Mouse (Mus musculus): ENCODE data around the gene Reln. TPM values are rescaled to one million over a fixed set of nuclear protein-coding genes. Genes with fewer than 3 reads are reported as not detected.
A peak's percentile ranks its signal among the peaks of the same experiment; 100 is the strongest.

Gene Reln
- polyA plus RNA-seq, 1 experiment from 2014 or later = 10.1 TPM

DNA sequence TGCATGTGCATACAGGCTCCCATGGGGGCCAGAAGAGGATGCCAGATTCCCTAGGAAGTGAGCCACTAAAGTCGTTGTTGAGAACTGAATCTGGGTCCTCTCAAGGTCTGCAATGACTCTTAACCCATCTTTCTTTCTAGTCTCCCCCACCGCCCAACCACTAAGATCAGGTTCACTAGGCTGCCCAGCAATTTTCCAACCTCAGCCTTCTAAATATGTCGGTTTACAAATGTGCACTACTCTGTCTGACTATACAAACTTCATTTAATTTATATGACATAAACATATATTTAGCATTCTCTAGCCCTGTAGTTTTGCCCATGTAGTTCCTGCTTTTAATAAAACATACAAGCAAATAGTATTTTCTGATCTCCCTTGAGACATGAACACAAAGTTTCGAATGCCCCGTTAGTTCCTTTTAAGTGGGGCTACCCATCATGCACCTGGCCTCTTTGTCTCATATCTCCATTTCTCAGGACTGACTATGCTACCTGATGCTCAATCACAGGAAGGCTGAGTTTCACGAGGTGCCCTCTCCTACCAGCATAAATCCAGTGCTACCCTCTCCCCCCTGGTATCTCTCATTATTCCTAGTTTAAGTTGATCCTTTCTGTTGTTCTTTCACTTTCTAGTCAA lies 317.1 kb downstream of the Reln start:
- Histone ChIP-seq H3K36me3 (ENCODE audit: control insufficient read depth, insufficient read depth, low read length) (no peaks in the 10 kb centered on the region), H3K27me3 (ENCODE audit: control insufficient read depth, insufficient read depth, low read length) (no peaks in the 10 kb centered on the region), H3K9ac (ENCODE audit: low read length) (no peak overlapping the region), H3K9me3 (ENCODE audit: control insufficient read depth, low read length) (no peaks in the 10 kb centered on the region), H3K4me2 (no peak overlapping the region), H3K4me3 (ENCODE audit: low read depth, low read length) (no peak overlapping the region), H3K27ac (ENCODE audit: low read depth, low read length) (no peak overlapping the region), H3K4me1 (ENCODE audit: control insufficient read depth, insufficient read depth, low read length) (no peaks in the 10 kb centered on the region)
- WGBS = 87% methylated on average over 6 of the region's 6 CpGs
- DNase-seq (ENCODE audit: low spot score, missing footprints) (no peak), ATAC-seq (ENCODE audit: low FRiP score) (no peak)

- WGBS = 93% methylated on average over 4 of the region's 4 CpGs
- no peaks in the 10 kb centered on the region for H3K27me3 ChIP-seq (ENCODE audit: control insufficient read depth, insufficient read depth, low read length)
- no peak overlapping the region for H3K27ac ChIP-seq (ENCODE audit: low read depth, low read length)
- H3K9me3 ChIP-seq (ENCODE audit: control insufficient read depth, low read length) = no peaks in the 10 kb centered on the region
- no peaks in the 10 kb centered on the region for H3K36me3 ChIP-seq (ENCODE audit: control insufficient read depth, insufficient read depth, low read length)
- DNase-seq (ENCODE audit: low spot score, missing footprints) = no peak
- H3K4me3 ChIP-seq (ENCODE audit: low read depth, low read length) = no peak overlapping the region
- H3K9ac ChIP-seq (ENCODE audit: low read length) = no peak overlapping the region
- no peaks in the 10 kb centered on the region for H3K4me1 ChIP-seq (ENCODE audit: control insufficient read depth, insufficient read depth, low read length)
- ATAC-seq (ENCODE audit: low FRiP score) = no peak
- no peak overlapping the region for H3K4me2 ChIP-seq
Measured at GRCm38 (mm10) chr5:22025746-22026145, 318.8 kb downstream of the Reln start.

DNA sequence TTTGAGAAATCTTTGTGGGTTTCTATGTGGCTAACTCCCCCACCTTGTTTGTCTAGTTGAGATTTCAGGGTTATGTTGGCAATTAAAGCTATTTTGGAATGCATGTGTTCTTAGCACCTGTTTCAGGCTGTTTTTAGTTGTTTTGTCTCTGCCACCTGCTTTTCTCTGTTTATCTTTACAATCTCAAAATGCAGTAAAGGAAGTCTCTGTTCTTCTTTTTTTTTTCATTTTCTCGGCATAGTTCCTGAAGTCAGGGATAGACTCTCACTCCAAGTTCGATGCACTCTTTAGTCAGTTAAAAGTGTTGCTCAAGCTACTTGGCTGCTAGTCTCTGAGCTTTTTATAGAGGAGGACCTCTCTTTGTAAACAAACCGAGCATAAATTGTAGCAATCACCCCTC lies 320.4 kb downstream of the Reln start:
- 80% methylated on average over 3 of the region's 3 CpGs for WGBS
- no peak for ATAC-seq (ENCODE audit: low FRiP score)

DNA sequence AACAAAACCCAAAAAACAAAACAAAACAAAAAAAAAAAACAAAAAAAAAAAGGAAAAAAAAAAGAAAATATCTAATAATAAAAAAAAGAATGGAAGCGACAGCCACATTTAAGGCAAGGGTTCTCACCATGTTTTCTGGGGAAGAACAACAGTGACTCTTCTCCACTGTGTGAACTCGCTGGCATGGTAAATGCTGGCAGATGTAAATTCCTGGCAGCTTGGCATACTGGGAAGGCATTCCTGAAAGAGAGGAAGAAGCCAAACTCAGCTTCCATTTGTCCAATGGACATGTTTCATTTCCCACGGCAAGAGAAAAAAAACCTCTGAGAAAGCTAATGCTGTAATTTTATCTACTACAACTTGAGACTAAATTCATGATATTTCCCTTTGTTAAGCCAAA lies 326.6 kb downstream of the Reln start:
- Histone ChIP-seq H3K27ac (ENCODE audit: low read depth, low read length) (no peak overlapping the region), H3K36me3 (ENCODE audit: control insufficient read depth, insufficient read depth, low read length) (no peaks in the 10 kb centered on the region), H3K9ac (ENCODE audit: low read length) (no peak overlapping the region), H3K4me3 (ENCODE audit: low read depth, low read length) (no peak overlapping the region), H3K4me1 (ENCODE audit: control insufficient read depth, insufficient read depth, low read length) (no peaks in the 10 kb centered on the region), H3K27me3 (ENCODE audit: control insufficient read depth, insufficient read depth, low read length) (no peaks in the 10 kb centered on the region), H3K9me3 (ENCODE audit: control insufficient read depth, low read length) (no peaks in the 10 kb centered on the region), H3K4me2 (no peak overlapping the region)
- DNase-seq (ENCODE audit: low spot score, missing footprints) = no peak
- ATAC-seq (ENCODE audit: low FRiP score) = no peak
- WGBS = 85% methylated on average over 3 of the region's 3 CpGs

More for the DNA sequence above, 320.4 kb downstream of the Reln start:
- Histone ChIP-seq H3K9ac (ENCODE audit: low read length) (no peak overlapping the region), H3K36me3 (ENCODE audit: control insufficient read depth, insufficient read depth, low read length) (no peaks in the 10 kb centered on the region), H3K4me2 (no peak overlapping the region), H3K27ac (ENCODE audit: low read depth, low read length) (no peak overlapping the region), H3K4me1 (ENCODE audit: control insufficient read depth, insufficient read depth, low read length) (no peaks in the 10 kb centered on the region), H3K9me3 (ENCODE audit: control insufficient read depth, low read length) (no peaks in the 10 kb centered on the region), H3K4me3 (ENCODE audit: low read depth, low read length) (no peak overlapping the region), H3K27me3 (ENCODE audit: control insufficient read depth, insufficient read depth, low read length) (no peaks in the 10 kb centered on the region)
- no peak for DNase-seq (ENCODE audit: low spot score, missing footprints)

DNA sequence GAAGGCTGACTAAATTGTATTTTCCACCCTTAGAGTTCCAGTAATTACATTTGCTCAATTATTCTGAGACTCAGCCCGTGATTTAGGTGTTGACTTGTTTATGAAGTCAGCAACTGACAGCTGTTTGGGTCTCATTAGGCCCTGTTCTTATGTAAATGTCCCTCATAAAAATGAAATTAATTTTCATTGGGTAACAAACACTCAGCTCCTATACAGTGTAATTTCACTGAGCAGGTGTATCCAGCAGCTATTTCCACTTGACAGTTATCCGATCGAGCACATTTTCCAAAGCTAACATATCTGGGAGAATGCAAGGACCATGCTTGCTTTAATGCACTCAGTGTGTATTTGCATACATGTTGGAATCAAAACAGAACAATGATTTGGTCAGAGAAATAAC lies 330.0 kb downstream of the Reln start:
- WGBS = 91% methylated on average over 3 of the region's 3 CpGs
- H3K27me3 ChIP-seq (ENCODE audit: control insufficient read depth, insufficient read depth, low read length) = no peaks in the 10 kb centered on the region
- H3K9ac ChIP-seq (ENCODE audit: low read length) = no peak overlapping the region
- H3K9me3 ChIP-seq (ENCODE audit: control insufficient read depth, low read length) = no peaks in the 10 kb centered on the region
- H3K27ac ChIP-seq (ENCODE audit: low read depth, low read length) = no peak overlapping the region
- DNase-seq (ENCODE audit: low spot score, missing footprints) (no peak), ATAC-seq (ENCODE audit: low FRiP score) (no peak)
- H3K36me3 ChIP-seq (ENCODE audit: control insufficient read depth, insufficient read depth, low read length) = no peaks in the 10 kb centered on the region
- no peak overlapping the region for H3K4me3 ChIP-seq (ENCODE audit: low read depth, low read length)
- no peak overlapping the region for H3K4me2 ChIP-seq
- H3K4me1 ChIP-seq (ENCODE audit: control insufficient read depth, insufficient read depth, low read length) = no peaks in the 10 kb centered on the region

DNA sequence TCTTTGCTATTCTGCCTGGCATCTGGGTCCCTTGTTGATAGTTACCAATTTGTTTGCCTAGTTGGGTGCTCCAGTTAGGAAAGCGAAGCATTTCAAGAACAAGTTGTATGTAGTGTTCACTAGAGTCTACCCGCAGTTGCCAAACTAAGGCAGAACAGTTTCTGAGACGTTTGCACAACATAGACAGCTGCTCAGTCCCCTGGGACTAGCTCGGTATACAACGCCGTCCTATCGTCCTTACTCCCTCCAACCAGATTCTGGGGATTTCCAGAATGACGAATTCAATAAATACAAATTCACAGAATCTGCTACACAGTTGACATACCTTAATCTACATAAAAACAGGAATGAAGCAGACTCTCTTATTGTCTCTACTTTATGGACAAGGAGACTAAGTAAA lies 335.4 kb downstream of the Reln start:
- no peaks in the 10 kb centered on the region for H3K9me3 ChIP-seq (ENCODE audit: control insufficient read depth, low read length)
- no peak for ATAC-seq (ENCODE audit: low FRiP score)

GRCm38 (mm10) chr5:22007304-22008059 lies 337.0 kb downstream of the Reln start:
- H3K27me3 ChIP-seq (ENCODE audit: control insufficient read depth, insufficient read depth, low read length) = no peaks in the 10 kb centered on the region
- 84% methylated on average over 11 of the region's 11 CpGs for WGBS
- no peaks in the 10 kb centered on the region for H3K36me3 ChIP-seq (ENCODE audit: control insufficient read depth, insufficient read depth, low read length)
- no peak overlapping the region for H3K27ac ChIP-seq (ENCODE audit: low read depth, low read length)
- H3K9ac ChIP-seq (ENCODE audit: low read length) = no peak overlapping the region
- DNase-seq (ENCODE audit: low spot score, missing footprints) = no peak
- H3K4me2 ChIP-seq = no peak overlapping the region
- H3K4me3 ChIP-seq (ENCODE audit: low read depth, low read length) = no peak overlapping the region
- no peaks in the 10 kb centered on the region for H3K9me3 ChIP-seq (ENCODE audit: control insufficient read depth, low read length)
- ATAC-seq (ENCODE audit: low FRiP score) = no peak
- no peaks in the 10 kb centered on the region for H3K4me1 ChIP-seq (ENCODE audit: control insufficient read depth, insufficient read depth, low read length)

More for the DNA sequence above, 335.4 kb downstream of the Reln start:
- no peaks in the 10 kb centered on the region for H3K36me3 ChIP-seq (ENCODE audit: control insufficient read depth, insufficient read depth, low read length)
- H3K4me1 ChIP-seq (ENCODE audit: control insufficient read depth, insufficient read depth, low read length) = no peaks in the 10 kb centered on the region
- H3K27me3 ChIP-seq (ENCODE audit: control insufficient read depth, insufficient read depth, low read length) = no peaks in the 10 kb centered on the region
- no peak for DNase-seq (ENCODE audit: low spot score, missing footprints)
- no peak overlapping the region for H3K4me2 ChIP-seq
- H3K9ac ChIP-seq (ENCODE audit: low read length) = no peak overlapping the region
- no peak overlapping the region for H3K4me3 ChIP-seq (ENCODE audit: low read depth, low read length)
- WGBS = 87% methylated on average over 8 of the region's 8 CpGs
- no peak overlapping the region for H3K27ac ChIP-seq (ENCODE audit: low read depth, low read length)

GRCm38 (mm10) chr5:22003858-22004257 lies 340.6 kb downstream of the Reln start:
- no peaks in the 10 kb centered on the region for H3K27me3 ChIP-seq (ENCODE audit: control insufficient read depth, insufficient read depth, low read length)
- H3K9me3 ChIP-seq (ENCODE audit: control insufficient read depth, low read length) = no peaks in the 10 kb centered on the region
- no peaks in the 10 kb centered on the region for H3K36me3 ChIP-seq (ENCODE audit: control insufficient read depth, insufficient read depth, low read length)
- DNase-seq (ENCODE audit: low spot score, missing footprints) (no peak), ATAC-seq (ENCODE audit: low FRiP score) (no peak)
- no peak overlapping the region for H3K27ac ChIP-seq (ENCODE audit: low read depth, low read length)
- H3K9ac ChIP-seq (ENCODE audit: low read length) = no peak overlapping the region
- H3K4me2 ChIP-seq = no peak overlapping the region
- H3K4me3 ChIP-seq (ENCODE audit: low read depth, low read length) = no peak overlapping the region
- 86% methylated on average over 4 of the region's 4 CpGs for WGBS
- H3K4me1 ChIP-seq (ENCODE audit: control insufficient read depth, insufficient read depth, low read length) = no peaks in the 10 kb centered on the region

DNA sequence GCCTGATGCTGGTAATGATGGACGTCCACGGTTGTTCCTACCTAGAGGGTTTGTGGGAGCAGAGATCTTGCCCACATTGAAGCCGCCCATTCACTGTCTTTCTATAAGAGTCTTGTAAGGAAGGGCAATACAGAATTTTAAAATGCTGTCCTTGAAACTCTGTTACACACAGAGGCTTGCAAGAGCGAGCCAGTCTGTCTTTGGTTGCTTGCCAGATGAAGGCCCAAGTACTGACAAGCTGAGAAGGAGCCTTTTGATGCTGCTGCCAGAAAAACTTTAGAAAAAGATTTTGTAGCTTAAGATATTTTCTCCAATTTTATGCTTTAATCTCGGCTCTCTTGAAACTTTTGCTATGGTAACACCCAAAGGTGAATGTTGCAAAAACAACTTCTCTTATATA lies 356.8 kb downstream of the Reln start:
- 92% methylated on average over 5 of the region's 5 CpGs for WGBS
- H3K4me2 ChIP-seq = no peak overlapping the region
- H3K4me1 ChIP-seq (ENCODE audit: control insufficient read depth, insufficient read depth, low read length) = no peaks in the 10 kb centered on the region
- H3K27ac ChIP-seq (ENCODE audit: low read depth, low read length) = no peak overlapping the region
- DNase-seq (ENCODE audit: low spot score, missing footprints) = peak; percentile 2
- no peak for ATAC-seq (ENCODE audit: low FRiP score)
- no peak overlapping the region for H3K4me3 ChIP-seq (ENCODE audit: low read depth, low read length)
- no peaks in the 10 kb centered on the region; the same call in 1 of the 2 replicates for H3K9me3 ChIP-seq (ENCODE audit: control insufficient read depth, low read length)
- no peak overlapping the region for H3K9ac ChIP-seq (ENCODE audit: low read length)
- no peaks in the 10 kb centered on the region for H3K36me3 ChIP-seq (ENCODE audit: control insufficient read depth, insufficient read depth, low read length)
- H3K27me3 ChIP-seq (ENCODE audit: control insufficient read depth, insufficient read depth, low read length) = no peaks in the 10 kb centered on the region
